Mouse (Mus musculus): ENCODE data around the gene Cyp26c1. TPM values are rescaled to one million over a fixed set of nuclear protein-coding genes. Genes with fewer than 3 reads are reported as not detected.

The Cyp26c1 gene
- total and polyA plus RNA-seq, 3 experiments = not detected

- no peak for DNase-seq (ENCODE audit: extremely low read depth)
- dilution Hi-C loops (cut with MboI; ENCODE audit: extremely low pct_ligation_motif_present, extremely low pct_unique_long_range_greater_than_20kb, low sequenced_read_pairs) (no loop called here), in situ Hi-C loops (cut with MboI; ENCODE audit: low pct_ligation_motif_present, low pct_unique_long_range_greater_than_20kb, low sequenced_read_pairs) (no loop called here)
- Histone ChIP-seq H3K27me3 (replicated peaks) (no peaks in the 10 kb centered on the region), H3K4me1 (ENCODE audit: control insufficient read depth in 1 of 2, insufficient read depth in 2 of 2) (peaks cover 8 to 35% of the 10 kb centered on the region in 2 experiments), H3K4me2 (ENCODE audit: insufficient read depth, low read depth, poor library complexity, severe bottlenecking) (no peak overlapping the region), H3K36me3 (replicated peaks in 1 of 2; ENCODE audit: control insufficient read depth in 1 of 2, insufficient read depth in 1 of 2, low read length in 1 of 2) (peaks cover 0 to 5% of the 10 kb centered on the region in 2 experiments), H3K27ac (ENCODE audit: insufficient read depth, low read depth) (no peak overlapping the region), H3K9me3 (replicated peaks; ENCODE audit: low read length) (peaks cover 7% of the 10 kb centered on the region), H3K4me3 (replicated peaks in 1 of 3; ENCODE audit: low read depth in 2 of 3, low read length in 2 of 3, poor library complexity in 1 of 3) (no peak overlapping the region), H3K79me2 (replicated peaks; ENCODE audit: control insufficient read depth, extremely low read depth, insufficient read depth, poor library complexity, severe bottlenecking) (no peaks in the 10 kb centered on the region), H3K9ac (ENCODE audit: insufficient read depth, low read depth) (no peak overlapping the region)
- no peak for TF ChIP-seq MEF2A (IDR thresholded peaks at IDR 0.05; ENCODE audit: borderline replicate concordance, low read depth, low read length)
- no peak for TF ChIP-seq TCF12 (IDR thresholded peaks at IDR 0.05; ENCODE audit: low read depth, low read length)
- no peak for TF ChIP-seq POLR2A (IDR thresholded peaks at IDR 0.05; ENCODE audit: low read depth, low read length)
- TF ChIP-seq JUND (conservative IDR thresholded peaks at IDR 0.05; ENCODE audit: low read depth, low read length) = no peak
- no peak for TF ChIP-seq NRF1 (IDR thresholded peaks at IDR 0.05; ENCODE audit: low read depth, low read length)
- TF ChIP-seq CHD1 (IDR thresholded peaks at IDR 0.05; ENCODE audit: low read depth, low read length) = no peak
- TF ChIP-seq ZKSCAN1 (IDR thresholded peaks at IDR 0.05; ENCODE audit: borderline replicate concordance, low read depth, low read length) = no peak
- no peak for TF ChIP-seq MYC (IDR thresholded peaks at IDR 0.05; ENCODE audit: low read depth, low read length)
- no peak for TF ChIP-seq SIN3A (IDR thresholded peaks at IDR 0.05; ENCODE audit: low read length)
- no peak for TF ChIP-seq CTCF (conservative IDR thresholded peaks at IDR 0.05 in 1 of 2, IDR thresholded peaks at IDR 0.05 in 1 of 2; ENCODE audit: low read depth in 2 of 2, low read length in 2 of 2)
- TF ChIP-seq KAT2A (IDR thresholded peaks at IDR 0.05; ENCODE audit: insufficient replicate concordance, low read length) = no peak
- no peak for TF ChIP-seq ETS1 (conservative IDR thresholded peaks at IDR 0.05; ENCODE audit: low read depth, low read length)
- no peak for TF ChIP-seq ZC3H11A (IDR thresholded peaks at IDR 0.05; ENCODE audit: low read depth, low read length)
- TF ChIP-seq UBTF (IDR thresholded peaks at IDR 0.05; ENCODE audit: low read depth, low read length) = no peak
- no peak for TF ChIP-seq HCFC1 (IDR thresholded peaks at IDR 0.05; ENCODE audit: low read depth, low read length)
- TF ChIP-seq MAZ (IDR thresholded peaks at IDR 0.05; ENCODE audit: low read depth, low read length) = no peak
- no peak for TF ChIP-seq JUN (IDR thresholded peaks at IDR 0.05; ENCODE audit: insufficient read depth, low read depth, low read length)
Measured at GRCm38 (mm10) chr19:37692879-37693278, 7.5 kb downstream of the Cyp26c1 start.

GRCm38 (mm10) chr19:37695146-37695545 lies 9.8 kb downstream of the Cyp26c1 start:
- in situ Hi-C loops (cut with MboI; ENCODE audit: low pct_ligation_motif_present, low pct_unique_long_range_greater_than_20kb, low sequenced_read_pairs) (no loop called here), dilution Hi-C loops (cut with MboI; ENCODE audit: extremely low pct_ligation_motif_present, extremely low pct_unique_long_range_greater_than_20kb, low sequenced_read_pairs) (no loop called here)
- Histone ChIP-seq H3K36me3 (replicated peaks in 1 of 2; ENCODE audit: control insufficient read depth in 1 of 2, insufficient read depth in 1 of 2, low read length in 1 of 2) (peaks cover 0 to 4% of the 10 kb centered on the region in 2 experiments), H3K9ac (ENCODE audit: insufficient read depth, low read depth) (no peak overlapping the region), H3K4me2 (ENCODE audit: insufficient read depth, low read depth, poor library complexity, severe bottlenecking) (no peak overlapping the region), H3K9me3 (replicated peaks; ENCODE audit: low read length) (peaks cover 18% of the 10 kb centered on the region), H3K4me3 (replicated peaks in 1 of 3; ENCODE audit: low read depth in 2 of 3, low read length in 2 of 3, poor library complexity in 1 of 3) (no peak overlapping the region), H3K79me2 (replicated peaks; ENCODE audit: control insufficient read depth, extremely low read depth, insufficient read depth, poor library complexity, severe bottlenecking) (no peaks in the 10 kb centered on the region), H3K4me1 (ENCODE audit: control insufficient read depth in 1 of 2, insufficient read depth in 2 of 2) (peaks cover 2 to 17% of the 10 kb centered on the region in 2 experiments; a peak in 2 of 4 replicates), H3K27me3 (replicated peaks) (no peaks in the 10 kb centered on the region), H3K27ac (ENCODE audit: insufficient read depth, low read depth) (no peak overlapping the region)
- TF ChIP-seq MAFK (IDR thresholded peaks at IDR 0.05; ENCODE audit: insufficient replicate concordance, low read length) (no peak), E2F4 (IDR thresholded peaks at IDR 0.05; ENCODE audit: insufficient replicate concordance, low read depth, low read length) (no peak), JUND (conservative IDR thresholded peaks at IDR 0.05; ENCODE audit: low read depth, low read length) (no peak), MEF2A (IDR thresholded peaks at IDR 0.05; ENCODE audit: borderline replicate concordance, low read depth, low read length) (no peak), TCF12 (IDR thresholded peaks at IDR 0.05; ENCODE audit: low read depth, low read length) (no peak), CHD2 (IDR thresholded peaks at IDR 0.05; ENCODE audit: low read length) (no peak), ETS1 (conservative IDR thresholded peaks at IDR 0.05; ENCODE audit: low read depth, low read length) (no peak), USF2 (conservative IDR thresholded peaks at IDR 0.05; ENCODE audit: low read depth, low read length) (no peak)
- DNase-seq (ENCODE audit: extremely low read depth) = no peak

Data from CH12.LX (cell line).